Mouse (Mus musculus): Measurements from ENCODE around the gene Mutyh. TPM values are rescaled to one million over a fixed set of nuclear protein-coding genes. Genes with fewer than 3 reads are reported as not detected.
"Not testable (repeated sequence)": the region's sequence is repeated elsewhere in the genome, so short reads cannot be mapped to it uniquely, and the experiment has no call there.

Mutyh gene
- polyA plus RNA-seq, 1 experiment from 2014 or later: 5.9 TPM

DNA sequence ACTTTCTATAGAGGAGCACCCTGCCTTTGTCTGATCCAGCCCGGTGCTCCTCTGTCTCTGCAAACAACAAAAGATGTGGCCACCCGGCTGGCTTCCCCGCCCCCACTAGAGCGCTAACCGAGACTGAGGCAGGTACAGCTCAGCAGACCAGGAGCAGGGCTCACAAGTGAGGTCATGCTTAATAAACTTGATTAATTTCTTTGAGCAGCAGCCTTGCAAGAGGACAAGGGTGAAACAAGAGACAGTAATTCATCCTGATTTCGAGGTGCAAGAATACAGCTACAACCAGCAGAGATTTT, 22.5 kb downstream of the Mutyh start:
- no peaks in the 10 kb centered on the region for H3K36me3 ChIP-seq (ENCODE audit: control insufficient read depth, insufficient read depth, low read length)
- 0 out of 2 replicates have a peak, but pooled peaks have one; percentile 48 for ATAC-seq (ENCODE audit: low FRiP score, low TSS enrichment)
- WGBS: 4% methylated on average over 6 of the region's 6 CpGs
- peaks cover 9% of the 10 kb centered on the region for H3K4me1 ChIP-seq (ENCODE audit: control insufficient read depth, insufficient read depth, low read length)
- no peaks in the 10 kb centered on the region for H3K27me3 ChIP-seq (ENCODE audit: control insufficient read depth, insufficient read depth, low read length)
- no peak overlapping the region for H3K4me3 ChIP-seq (replicated peaks; ENCODE audit: low read depth, low read length)
- H3K9me3 ChIP-seq (ENCODE audit: control insufficient read depth, low read length): no peaks in the 10 kb centered on the region
- H3K9ac ChIP-seq (replicated peaks; ENCODE audit: low read length): peak overlapping the region; percentile 44
- H3K27ac ChIP-seq (replicated peaks; ENCODE audit: low read depth, low read length): peak overlapping the region; percentile 43
- H3K4me2 ChIP-seq (ENCODE audit: low read length): no peak overlapping the region
- DNase-seq: peak; percentile 59

DNA sequence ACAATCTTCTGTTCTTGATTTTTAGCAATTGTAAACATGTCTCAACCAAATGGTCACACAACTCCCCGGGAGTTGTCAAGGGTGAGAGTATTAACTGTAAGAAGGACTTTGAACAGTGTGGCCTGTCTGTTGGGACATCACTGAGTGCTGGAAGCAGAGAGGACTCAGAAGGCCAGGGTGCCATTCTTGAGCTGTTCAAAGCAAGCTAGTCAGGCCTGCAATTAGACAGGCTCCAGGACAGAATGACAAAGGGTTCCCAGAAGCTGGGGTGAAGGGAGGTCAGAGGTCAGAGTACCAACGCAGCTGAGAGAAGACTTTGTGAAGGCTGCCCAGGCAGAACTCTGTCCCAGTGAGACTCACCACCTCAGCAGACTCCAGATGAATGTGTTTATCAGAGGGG, 31.5 kb downstream of the Mutyh start:
- H3K9ac ChIP-seq (replicated peaks; ENCODE audit: low read length): no peak overlapping the region
- no peak overlapping the region for H3K27ac ChIP-seq (replicated peaks; ENCODE audit: low read depth, low read length)
- DNase-seq (no peak), ATAC-seq (ENCODE audit: low FRiP score, low TSS enrichment) (no peak)
- H3K4me3 ChIP-seq (replicated peaks; ENCODE audit: low read depth, low read length): no peak overlapping the region
- no peak overlapping the region for H3K4me2 ChIP-seq (ENCODE audit: low read length)
- no peaks in the 10 kb centered on the region for H3K4me1 ChIP-seq (ENCODE audit: control insufficient read depth, insufficient read depth, low read length)
- H3K27me3 ChIP-seq (ENCODE audit: control insufficient read depth, insufficient read depth, low read length): no peaks in the 10 kb centered on the region
- H3K9me3 ChIP-seq (ENCODE audit: control insufficient read depth, low read length): no peaks in the 10 kb centered on the region
- no peaks in the 10 kb centered on the region for H3K36me3 ChIP-seq (ENCODE audit: control insufficient read depth, insufficient read depth, low read length)
- 6% methylated on average over 2 of the region's 2 CpGs for WGBS

DNA sequence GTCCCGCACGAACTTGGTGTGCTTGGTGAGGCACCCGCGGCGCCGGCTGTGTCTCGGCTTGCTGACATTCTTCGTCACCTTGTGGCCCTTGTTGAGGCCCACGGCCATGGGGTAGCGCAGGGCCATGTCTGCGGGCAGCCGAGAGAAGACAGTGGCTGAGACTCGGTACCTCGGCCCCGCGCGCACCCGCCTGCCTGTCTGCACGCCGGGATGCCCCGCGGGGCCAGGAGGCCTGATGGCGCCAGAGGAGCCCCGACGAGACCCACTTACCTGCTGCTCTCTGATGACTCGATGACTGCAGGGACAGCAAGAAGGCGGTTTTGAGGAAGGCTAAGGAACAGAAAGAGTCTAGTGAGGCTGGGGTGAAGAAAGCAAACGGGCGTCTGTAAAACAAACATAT, 32.6 kb downstream of the Mutyh start:
- DNase-seq; H3K4me2 ChIP-seq (ENCODE audit: low read length): not testable (repeated sequence)

DNA sequence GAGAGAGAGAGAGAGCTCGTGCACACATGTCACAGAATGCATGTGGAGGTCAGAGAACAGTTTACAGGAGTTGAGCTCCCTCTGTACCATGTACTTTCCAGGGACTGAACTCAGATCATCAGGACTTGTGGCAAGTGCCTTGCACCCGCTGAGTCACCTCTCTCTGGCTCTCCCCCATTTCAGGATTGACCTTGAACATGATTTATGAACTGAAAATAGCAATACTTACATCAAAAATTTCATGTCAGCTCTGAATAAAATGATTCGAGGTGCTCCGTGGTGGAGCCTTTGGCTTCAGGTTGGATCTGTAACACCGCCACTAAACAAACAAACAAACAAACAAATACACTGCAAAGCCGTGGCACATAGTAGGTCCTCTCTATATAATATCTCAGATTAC, 33.3 kb downstream of the Mutyh start:
- Histone ChIP-seq H3K27ac (replicated peaks; ENCODE audit: low read depth, low read length) (no peak overlapping the region), H3K9me3 (ENCODE audit: control insufficient read depth, low read length) (no peaks in the 10 kb centered on the region), H3K9ac (replicated peaks; ENCODE audit: low read length) (no peak overlapping the region), H3K4me3 (replicated peaks; ENCODE audit: low read depth, low read length) (no peak overlapping the region), H3K4me1 (ENCODE audit: control insufficient read depth, insufficient read depth, low read length) (no peaks in the 10 kb centered on the region), H3K36me3 (ENCODE audit: control insufficient read depth, insufficient read depth, low read length) (no peaks in the 10 kb centered on the region), H3K4me2 (ENCODE audit: low read length) (no peak overlapping the region), H3K27me3 (ENCODE audit: control insufficient read depth, insufficient read depth, low read length) (no peaks in the 10 kb centered on the region)
- DNase-seq: no peak
- no peak for ATAC-seq (ENCODE audit: low FRiP score, low TSS enrichment)
- 90% methylated on average over 6 of the region's 6 CpGs for WGBS

More for the DNA sequence above, 32.6 kb downstream of the Mutyh start:
- not testable (repeated sequence) for H3K4me3 ChIP-seq (replicated peaks; ENCODE audit: low read depth, low read length); H3K4me1 ChIP-seq (ENCODE audit: control insufficient read depth, insufficient read depth, low read length); H3K9ac ChIP-seq (replicated peaks; ENCODE audit: low read length); H3K9me3 ChIP-seq (ENCODE audit: control insufficient read depth, low read length); ATAC-seq (ENCODE audit: low FRiP score, low TSS enrichment); H3K36me3 ChIP-seq (ENCODE audit: control insufficient read depth, insufficient read depth, low read length); H3K27ac ChIP-seq (replicated peaks; ENCODE audit: low read depth, low read length); H3K27me3 ChIP-seq (ENCODE audit: control insufficient read depth, insufficient read depth, low read length)
- 44% methylated on average over 20 of the region's 29 CpGs for WGBS

DNA sequence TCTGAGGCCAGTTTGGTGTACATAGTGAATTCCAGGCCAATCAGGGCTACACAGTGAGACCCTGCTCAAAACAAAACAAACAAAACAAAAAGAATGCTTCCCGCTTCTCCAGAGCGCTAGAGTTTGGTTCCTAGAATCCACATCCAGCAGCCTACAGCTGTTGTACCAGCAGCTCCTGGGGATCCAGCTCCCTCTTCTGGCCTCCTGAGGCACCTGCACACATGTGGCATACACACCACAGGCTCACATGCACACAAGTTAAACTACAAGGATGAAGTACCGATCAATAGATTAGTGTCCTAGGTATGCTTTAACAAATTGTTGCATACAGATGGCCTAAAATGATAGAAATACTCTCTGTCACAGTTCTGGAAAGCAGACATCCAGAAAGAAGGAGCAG, 36.8 kb downstream of the Mutyh start:
- H3K4me1 ChIP-seq (ENCODE audit: control insufficient read depth, insufficient read depth, low read length): no peaks in the 10 kb centered on the region
- ATAC-seq (ENCODE audit: low FRiP score, low TSS enrichment): no peak
- no peak overlapping the region for H3K9ac ChIP-seq (replicated peaks; ENCODE audit: low read length)
- no peak overlapping the region for H3K4me3 ChIP-seq (replicated peaks; ENCODE audit: low read depth, low read length)
- no peak overlapping the region for H3K4me2 ChIP-seq (ENCODE audit: low read length)
- no peaks in the 10 kb centered on the region for H3K9me3 ChIP-seq (ENCODE audit: control insufficient read depth, low read length)
- no peak for DNase-seq
- H3K27me3 ChIP-seq (ENCODE audit: control insufficient read depth, insufficient read depth, low read length): no peaks in the 10 kb centered on the region
- H3K27ac ChIP-seq (replicated peaks; ENCODE audit: low read depth, low read length): no peak overlapping the region
- H3K36me3 ChIP-seq (ENCODE audit: control insufficient read depth, insufficient read depth, low read length): no peaks in the 10 kb centered on the region
- 97% methylated on average over 3 of the region's 3 CpGs for WGBS

DNA sequence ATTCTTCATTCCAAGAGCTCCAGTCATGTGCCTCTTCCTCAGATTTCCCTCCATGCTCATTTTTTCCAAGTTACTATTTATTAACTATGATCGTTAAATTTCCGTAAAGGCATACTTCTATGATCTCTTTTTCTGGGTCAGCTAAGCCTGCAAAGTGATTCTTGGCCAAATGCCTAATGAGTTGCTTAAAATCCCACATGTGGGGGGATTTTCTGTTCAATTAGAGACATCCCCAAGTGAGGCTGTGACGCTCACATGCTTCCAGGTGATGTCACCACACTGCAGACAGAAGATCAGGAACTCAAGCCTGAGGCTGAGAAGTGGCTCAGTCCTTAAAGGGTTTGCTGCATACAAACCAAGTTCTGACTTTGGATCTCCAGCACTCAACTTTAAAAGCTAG, 42.4 kb downstream of the Mutyh start:
- Histone ChIP-seq H3K4me1 (ENCODE audit: control insufficient read depth, insufficient read depth, low read length) (peaks cover 6% of the 10 kb centered on the region; the same call in 1 of the 2 replicates), H3K27me3 (ENCODE audit: control insufficient read depth, insufficient read depth, low read length) (no peaks in the 10 kb centered on the region), H3K9me3 (ENCODE audit: control insufficient read depth, low read length) (no peaks in the 10 kb centered on the region), H3K27ac (replicated peaks; ENCODE audit: low read depth, low read length) (no peak overlapping the region), H3K36me3 (ENCODE audit: control insufficient read depth, insufficient read depth, low read length) (no peaks in the 10 kb centered on the region), H3K4me3 (replicated peaks; ENCODE audit: low read depth, low read length) (no peak overlapping the region), H3K9ac (replicated peaks; ENCODE audit: low read length) (no peak overlapping the region), H3K4me2 (ENCODE audit: low read length) (no peak overlapping the region)
- ATAC-seq (ENCODE audit: low FRiP score, low TSS enrichment) (no peak), DNase-seq (peak; percentile 13)
- WGBS: 74% methylated on average over 3 of the region's 3 CpGs

DNA sequence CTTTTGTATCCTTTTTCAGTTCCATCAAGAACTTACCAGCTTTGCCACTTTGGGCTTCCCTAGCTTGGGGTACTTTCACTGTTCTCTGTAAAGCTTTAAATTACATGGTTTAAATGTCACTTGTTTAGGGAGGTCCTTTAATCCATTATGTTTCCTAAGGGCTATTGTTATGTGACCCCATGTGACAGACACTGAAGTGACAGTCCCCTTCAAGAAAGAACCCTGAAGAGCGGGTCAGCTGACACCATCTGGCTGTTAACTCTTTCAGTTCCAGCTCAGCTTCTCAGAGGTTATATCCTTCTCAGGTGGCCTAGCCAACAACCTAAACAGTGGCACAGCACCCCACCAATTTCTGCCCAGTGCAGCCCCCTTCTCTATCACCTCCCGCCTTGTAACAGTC, 46.8 kb downstream of the Mutyh start:
- ATAC-seq (ENCODE audit: low FRiP score, low TSS enrichment): no peak
- peak; percentile 29 for DNase-seq
- H3K4me3 ChIP-seq (replicated peaks; ENCODE audit: low read depth, low read length): no peak overlapping the region
- no peaks in the 10 kb centered on the region for H3K36me3 ChIP-seq (ENCODE audit: control insufficient read depth, insufficient read depth, low read length)
- no peak overlapping the region for H3K9ac ChIP-seq (replicated peaks; ENCODE audit: low read length)
- 15% methylated on average over 2 of the region's 2 CpGs for WGBS
- no peak overlapping the region for H3K27ac ChIP-seq (replicated peaks; ENCODE audit: low read depth, low read length)
- peaks cover 6% of the 10 kb centered on the region; the same call in 1 of the 2 replicates for H3K4me1 ChIP-seq (ENCODE audit: control insufficient read depth, insufficient read depth, low read length)
- H3K9me3 ChIP-seq (ENCODE audit: control insufficient read depth, low read length): no peaks in the 10 kb centered on the region
- H3K27me3 ChIP-seq (ENCODE audit: control insufficient read depth, insufficient read depth, low read length): no peaks in the 10 kb centered on the region
- H3K4me2 ChIP-seq (ENCODE audit: low read length): no peak overlapping the region

DNA sequence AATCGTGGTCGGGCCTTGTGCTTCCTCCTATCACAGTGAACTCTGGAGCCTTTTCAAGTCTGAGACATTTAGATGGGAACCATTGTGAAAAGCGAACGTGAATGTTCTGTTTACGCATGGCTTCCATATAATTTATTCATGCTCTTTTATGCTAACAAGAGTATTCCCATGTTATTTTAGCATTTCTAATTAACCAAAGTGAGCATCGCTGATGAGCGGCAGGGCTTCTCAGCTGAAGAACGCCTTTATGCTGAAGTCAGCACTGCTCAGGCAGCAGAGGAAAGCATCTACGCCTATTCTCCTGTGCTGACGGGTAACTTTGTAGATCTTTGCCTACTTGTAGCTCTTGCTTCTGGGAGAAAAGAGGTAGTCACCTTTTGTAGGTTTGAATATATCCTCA, 49.7 kb downstream of the Mutyh start:
- 50% methylated on average over 10 of the region's 10 CpGs for WGBS
- ATAC-seq (ENCODE audit: low FRiP score, low TSS enrichment) (no peak), DNase-seq (peak; percentile 45)
- Histone ChIP-seq H3K27ac (replicated peaks; ENCODE audit: low read depth, low read length) (no peak overlapping the region), H3K4me3 (replicated peaks; ENCODE audit: low read depth, low read length) (no peak overlapping the region), H3K36me3 (ENCODE audit: control insufficient read depth, insufficient read depth, low read length) (no peaks in the 10 kb centered on the region), H3K4me1 (ENCODE audit: control insufficient read depth, insufficient read depth, low read length) (peaks cover 6% of the 10 kb centered on the region; the same call in 1 of the 2 replicates), H3K9ac (replicated peaks; ENCODE audit: low read length) (no peak overlapping the region), H3K4me2 (ENCODE audit: low read length) (no peak overlapping the region), H3K27me3 (ENCODE audit: control insufficient read depth, insufficient read depth, low read length) (no peaks in the 10 kb centered on the region), H3K9me3 (ENCODE audit: control insufficient read depth, low read length) (no peaks in the 10 kb centered on the region)

DNA sequence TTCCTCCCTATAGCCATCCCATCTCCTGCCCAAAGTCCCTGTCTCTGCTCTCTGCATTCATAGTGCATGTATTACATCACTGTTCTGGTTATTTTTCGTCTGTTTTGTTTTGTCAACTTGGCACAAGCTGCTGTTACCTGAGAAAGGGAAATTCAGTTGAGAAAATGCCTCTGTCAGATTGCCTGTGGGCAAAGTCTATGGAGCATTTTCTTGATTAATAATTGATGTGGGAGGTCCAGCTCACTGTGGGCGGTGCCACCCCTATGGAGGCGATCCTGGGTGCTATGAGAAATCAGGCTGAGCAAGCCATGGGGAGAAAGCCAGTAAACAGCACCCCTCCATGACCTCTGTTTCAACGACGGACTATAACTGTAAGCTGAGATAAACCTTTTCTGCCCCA, 52.2 kb downstream of the Mutyh start:
- no peaks in the 10 kb centered on the region for H3K9me3 ChIP-seq (ENCODE audit: control insufficient read depth, low read length)
- H3K4me2 ChIP-seq (ENCODE audit: low read length): no peak overlapping the region
- 81% methylated on average over 5 of the region's 5 CpGs for WGBS
- H3K4me1 ChIP-seq (ENCODE audit: control insufficient read depth, insufficient read depth, low read length): no peaks in the 10 kb centered on the region
- DNase-seq: no peak
- no peak overlapping the region for H3K27ac ChIP-seq (replicated peaks; ENCODE audit: low read depth, low read length)
- H3K27me3 ChIP-seq (ENCODE audit: control insufficient read depth, insufficient read depth, low read length): no peaks in the 10 kb centered on the region
- H3K9ac ChIP-seq (replicated peaks; ENCODE audit: low read length): no peak overlapping the region
- no peak overlapping the region for H3K4me3 ChIP-seq (replicated peaks; ENCODE audit: low read depth, low read length)
- ATAC-seq (ENCODE audit: low FRiP score, low TSS enrichment): no peak
- H3K36me3 ChIP-seq (ENCODE audit: control insufficient read depth, insufficient read depth, low read length): no peaks in the 10 kb centered on the region

All from midbrain, embryonic 14.5 days (tissue).